Mouse (Mus musculus): ENCODE results near the gene Gstt2. TPM values are rescaled to one million over a fixed set of nuclear protein-coding genes. Genes with fewer than 3 reads are reported as not detected.
A peak's percentile ranks its signal among the peaks of the same experiment; 100 is the strongest.

Gstt2 gene
- polyA plus RNA-seq (2015; fragmentation: Nextera tagmentation; extraction: Ambion mirVana) = 5.8 and 8.0 TPM in 2 replicates

DNA sequence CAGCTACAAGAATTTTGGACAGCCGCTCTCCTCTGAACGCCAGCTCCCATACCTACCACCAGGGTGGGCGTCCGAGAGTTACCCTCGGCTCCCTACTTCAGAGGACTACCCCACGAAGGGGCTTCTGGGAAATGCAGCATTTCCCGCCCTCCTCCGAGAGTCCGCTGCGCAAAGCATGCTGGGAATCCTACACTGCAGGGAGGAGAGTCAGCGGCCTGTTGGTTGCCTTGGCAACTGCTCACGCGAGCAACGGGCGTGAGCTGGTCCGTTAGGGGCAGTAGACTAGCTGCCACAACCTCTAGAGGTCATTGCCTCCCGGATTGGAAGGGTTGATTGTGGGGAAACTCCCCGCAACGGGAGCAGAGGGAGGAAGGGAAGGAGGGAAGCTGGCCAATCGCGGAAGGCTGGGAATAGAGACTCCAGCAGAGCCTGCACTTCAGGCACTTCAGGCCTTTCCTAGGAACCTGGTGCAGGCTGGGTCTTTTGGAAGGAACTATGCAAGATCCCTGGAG is at the start of gene Gstt2:
Gene Gstt2, minus strand, starts transcription at position 177 of the 512 bp plus-strand sequence.
- WGBS = 0% methylated on average over 21 of the region's 21 CpGs
- Histone ChIP-seq H3K4me3 (peak within 1 kb of the TSS; percentile 48), H3K9me3 (no peaks in the 10 kb centered on the region), H3K9ac (peak within 1 kb of the TSS; percentile 58), H3K27ac (replicated peaks) (peak within 1 kb of the TSS; percentile 72), H3K4me2 (peak within 1 kb of the TSS; percentile 59), H3K36me3 (no peaks in the 10 kb centered on the region), H3K4me1 (replicated peaks) (peaks cover 43% of the 10 kb centered on the region), H3K27me3 (peaks cover 32% of the 10 kb centered on the region)
- peak; percentile 87 for ATAC-seq (ENCODE audit: low read depth)

DNA sequence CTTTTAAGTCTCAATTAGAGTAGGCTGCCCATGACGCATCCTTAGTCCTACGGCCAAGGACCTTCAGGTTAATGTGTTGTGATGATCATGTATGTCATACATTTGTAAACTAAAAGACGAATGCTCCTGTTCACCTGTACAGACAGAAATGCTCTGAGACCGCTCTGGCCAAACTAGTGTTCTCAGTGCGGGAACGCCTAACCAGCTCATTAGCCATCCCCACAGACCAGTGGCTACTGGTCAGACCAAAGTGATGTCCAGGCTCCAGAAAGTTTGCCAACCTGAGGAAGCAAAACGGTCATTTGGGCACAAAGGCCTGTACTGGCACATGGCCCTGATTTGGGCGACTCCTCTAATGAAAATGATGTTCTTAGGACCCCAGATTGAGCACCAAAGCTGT is 47.5 kb upstream of the Gstt2 start:
- ATAC-seq (ENCODE audit: low read depth) = no peak
- H3K4me2 ChIP-seq = no peak overlapping the region
- peaks cover 20% of the 10 kb centered on the region for H3K4me1 ChIP-seq (replicated peaks)
- H3K27me3 ChIP-seq = 0 out of 2 replicates have a peak, but pooled peaks cover 2% of the 10 kb centered on the region
- H3K36me3 ChIP-seq = no peaks in the 10 kb centered on the region
- no peak overlapping the region for H3K27ac ChIP-seq (replicated peaks)
- no peak overlapping the region for H3K9ac ChIP-seq
- WGBS = 94% methylated on average over 8 of the region's 8 CpGs
- no peak overlapping the region for H3K4me3 ChIP-seq
- H3K9me3 ChIP-seq = no peaks in the 10 kb centered on the region

DNA sequence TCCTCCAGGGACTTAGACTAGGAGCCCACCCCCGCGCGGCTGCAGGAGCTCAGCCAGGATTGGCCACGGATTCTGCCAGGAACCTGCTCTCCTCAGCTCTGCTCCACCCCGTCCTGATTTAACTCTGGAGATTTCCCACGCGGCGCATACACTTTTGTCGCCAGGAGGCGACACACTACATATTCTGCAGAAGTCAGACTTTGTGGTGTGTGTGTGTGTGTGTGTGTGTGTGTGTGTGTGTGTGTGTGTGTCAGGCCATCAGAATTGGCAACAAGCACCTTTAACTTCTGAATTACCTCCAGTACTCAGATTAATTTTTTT is 46.0 kb upstream of the Gstt2 start:
- 1% methylated on average over 10 of the region's 10 CpGs for WGBS

DNA sequence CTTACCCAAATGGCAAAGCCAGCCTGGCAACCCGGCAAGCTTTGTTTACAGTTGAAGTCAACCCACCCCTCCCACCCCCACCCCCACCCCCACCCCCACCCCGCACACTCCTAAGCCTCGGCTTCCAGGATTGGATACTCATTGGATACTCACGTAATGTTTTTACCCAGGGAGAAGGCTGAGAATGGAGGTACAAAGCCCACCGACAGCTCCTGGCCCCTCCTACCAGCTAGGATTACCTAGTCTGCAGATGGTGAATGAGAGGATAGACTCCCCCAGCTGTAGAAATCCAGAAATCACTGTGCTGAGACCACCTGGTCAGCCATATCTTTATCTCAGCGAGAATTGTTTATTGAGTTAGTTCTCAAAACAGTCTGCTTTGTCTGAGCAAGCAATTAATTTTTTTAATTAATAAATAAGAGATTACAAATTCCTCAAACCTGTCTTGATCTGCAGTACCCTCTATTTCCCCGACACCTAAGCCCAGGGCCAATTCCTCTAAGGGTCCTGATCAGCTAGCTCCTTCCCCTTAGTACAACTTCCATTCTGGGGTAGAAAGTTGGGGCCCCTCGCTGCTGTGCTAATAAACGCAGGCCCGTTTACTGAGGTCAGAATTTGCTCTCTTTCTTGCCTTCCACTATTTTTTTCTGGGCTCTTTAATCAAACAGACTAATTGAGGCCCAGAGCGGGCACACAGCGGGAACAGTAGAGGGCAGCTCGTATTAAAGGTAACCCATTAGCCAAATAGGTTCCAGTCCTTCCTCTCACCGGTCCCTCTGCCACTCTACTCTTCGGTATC is 45.4 kb upstream of the Gstt2 start:
- Histone ChIP-seq H3K4me1 (replicated peaks) (peaks cover 20% of the 10 kb centered on the region), H3K4me2 (peak overlapping the region; percentile 36), H3K9ac (0 out of 2 replicates have a peak overlapping the region, but pooled peaks have one; percentile 43), H3K9me3 (no peaks in the 10 kb centered on the region), H3K27me3 (0 out of 2 replicates have a peak, but pooled peaks cover 2% of the 10 kb centered on the region), H3K36me3 (no peaks in the 10 kb centered on the region), H3K27ac (replicated peaks) (peak overlapping the region; percentile 52), H3K4me3 (no peak overlapping the region)
- 7% methylated on average over 15 of the region's 15 CpGs for WGBS
- ATAC-seq (ENCODE audit: low read depth) = peak; percentile 49

More for the DNA sequence above, 46.0 kb upstream of the Gstt2 start:
- Histone ChIP-seq H3K36me3 (no peaks in the 10 kb centered on the region), H3K4me2 (peak overlapping the region; percentile 36), H3K9me3 (no peaks in the 10 kb centered on the region), H3K27me3 (0 out of 2 replicates have a peak, but pooled peaks cover 2% of the 10 kb centered on the region), H3K4me1 (replicated peaks) (peaks cover 20% of the 10 kb centered on the region), H3K4me3 (no peak overlapping the region), H3K9ac (0 out of 2 replicates have a peak overlapping the region, but pooled peaks have one; percentile 43), H3K27ac (replicated peaks) (peak overlapping the region; percentile 52)
- ATAC-seq (ENCODE audit: low read depth) = peak; percentile 68

DNA sequence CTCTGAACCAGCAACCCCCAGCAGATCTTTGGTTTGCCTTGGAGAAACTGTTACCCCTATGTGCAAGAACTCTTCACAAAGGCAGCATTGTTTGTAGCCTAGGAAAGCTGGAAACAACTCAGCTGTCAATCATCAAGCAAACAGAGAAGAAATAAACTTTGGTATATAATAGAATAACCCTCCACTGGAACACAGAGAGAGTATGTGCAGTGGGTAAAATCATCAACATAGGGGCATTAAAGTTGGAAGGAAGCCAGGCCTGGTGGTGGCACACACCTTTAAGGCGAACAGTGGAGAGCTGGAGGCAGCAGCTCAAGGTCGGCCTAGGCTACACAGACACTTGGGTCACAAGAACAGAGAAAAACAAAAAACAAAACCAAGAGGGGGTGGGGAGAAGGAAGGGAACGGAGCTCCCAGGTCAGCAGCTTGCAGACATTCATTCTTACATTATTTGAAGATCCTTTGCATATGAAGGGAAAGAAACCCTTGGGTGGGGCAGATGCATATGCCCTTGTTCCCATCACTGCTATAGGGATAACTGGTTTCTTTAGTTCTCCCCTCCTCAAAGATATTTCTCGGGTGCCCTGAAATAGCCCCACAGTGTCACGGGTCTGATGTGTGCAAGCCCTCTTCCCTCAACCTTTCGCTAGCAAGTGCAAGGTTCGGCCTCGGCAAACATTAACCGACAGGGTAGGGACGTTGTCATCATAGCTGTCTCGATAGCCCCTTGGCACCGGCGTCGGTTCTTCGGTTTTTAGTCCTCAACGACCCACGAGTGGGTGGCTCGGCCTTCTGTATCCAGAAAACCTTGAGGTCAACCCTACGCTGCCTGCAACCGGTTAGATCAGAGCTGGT is 44.6 kb upstream of the Gstt2 start:
- ATAC-seq (ENCODE audit: low read depth) = 0 out of 2 replicates have a peak, but pooled peaks have one; percentile 14
- Histone ChIP-seq H3K9ac (no peak overlapping the region), H3K9me3 (no peaks in the 10 kb centered on the region), H3K4me2 (no peak overlapping the region), H3K27ac (replicated peaks) (peak overlapping the region; percentile 42; the same call in 1 of the 2 replicates), H3K27me3 (0 out of 2 replicates have a peak, but pooled peaks cover 2% of the 10 kb centered on the region), H3K4me1 (replicated peaks) (peaks cover 20% of the 10 kb centered on the region), H3K4me3 (no peak overlapping the region), H3K36me3 (no peaks in the 10 kb centered on the region)
- WGBS = 16% methylated on average over 20 of the region's 20 CpGs

DNA sequence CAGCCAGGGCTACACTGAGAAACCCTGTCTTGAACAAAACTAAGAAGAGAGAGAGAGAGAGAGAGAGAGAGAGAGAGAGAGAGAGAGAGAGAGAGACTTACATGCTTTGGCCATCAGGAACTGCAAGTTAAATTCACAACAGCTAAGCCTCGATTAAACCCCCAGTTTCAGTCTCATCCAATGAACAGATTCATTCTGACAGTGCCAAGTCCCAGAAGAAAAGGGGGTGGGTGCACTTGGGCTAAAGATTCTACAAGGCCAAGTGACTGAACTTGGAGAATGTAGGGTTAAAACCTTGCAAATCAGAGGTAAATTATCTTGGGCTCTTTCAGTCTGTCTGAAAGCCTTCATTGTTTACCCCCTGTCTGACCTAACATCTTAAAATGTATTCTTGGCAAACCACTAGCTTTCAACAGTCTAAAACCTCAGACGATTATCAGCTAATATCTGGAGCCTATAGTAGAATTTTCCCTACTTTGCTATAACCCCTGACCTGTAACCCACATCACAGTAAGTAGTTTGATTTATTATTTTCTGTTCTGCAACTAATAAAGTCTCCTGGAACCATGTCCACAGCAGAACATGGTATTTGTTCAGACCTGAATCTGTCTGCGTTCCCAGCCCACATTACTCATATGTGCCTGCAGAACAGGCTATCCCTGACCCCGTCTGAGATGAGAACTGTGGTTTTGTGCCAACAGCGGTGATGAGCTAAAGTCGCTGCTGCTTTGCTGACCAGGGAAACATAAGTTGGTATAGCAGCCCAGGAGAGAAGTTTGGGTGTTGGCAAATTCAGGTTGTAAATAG is 43.8 kb upstream of the Gstt2 start:
- Histone ChIP-seq H3K9me3 (no peaks in the 10 kb centered on the region), H3K4me1 (replicated peaks) (peaks cover 20% of the 10 kb centered on the region), H3K27me3 (0 out of 2 replicates have a peak, but pooled peaks cover 2% of the 10 kb centered on the region), H3K36me3 (no peaks in the 10 kb centered on the region), H3K4me3 (no peak overlapping the region), H3K9ac (no peak overlapping the region), H3K27ac (replicated peaks) (peak overlapping the region; percentile 4; the same call in 1 of the 2 replicates), H3K4me2 (no peak overlapping the region)
- no peak for ATAC-seq (ENCODE audit: low read depth)
- 58% methylated on average over 6 of the region's 6 CpGs for WGBS

DNA sequence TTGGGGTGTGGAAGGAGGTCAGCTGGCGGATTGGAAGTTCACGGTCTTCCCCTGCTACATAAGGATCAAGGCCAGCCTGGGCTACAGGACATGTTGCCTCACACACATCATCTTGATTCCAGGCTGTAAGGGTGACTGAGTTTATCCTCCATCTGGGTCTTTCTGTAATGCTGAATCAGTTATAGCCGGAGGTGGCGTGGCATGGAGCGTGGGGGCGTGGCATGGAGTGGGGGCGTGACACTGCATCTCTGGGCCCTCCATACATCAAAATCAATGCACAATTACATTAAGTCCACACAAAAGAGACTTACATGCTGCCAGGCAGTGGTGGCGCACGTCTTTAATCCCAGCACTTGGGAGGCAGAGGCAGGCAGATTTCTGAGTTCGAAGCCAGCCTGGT is 43.1 kb upstream of the Gstt2 start:
- Histone ChIP-seq H3K4me1 (replicated peaks) (peaks cover 20% of the 10 kb centered on the region), H3K9me3 (no peaks in the 10 kb centered on the region), H3K4me3 (no peak overlapping the region), H3K4me2 (no peak overlapping the region), H3K27me3 (0 out of 2 replicates have a peak, but pooled peaks cover 2% of the 10 kb centered on the region), H3K9ac (no peak overlapping the region), H3K27ac (replicated peaks) (peak overlapping the region; percentile 4; the same call in 1 of the 2 replicates), H3K36me3 (no peaks in the 10 kb centered on the region)
- 92% methylated on average over 10 of the region's 10 CpGs for WGBS
- ATAC-seq (ENCODE audit: low read depth) = no peak

DNA sequence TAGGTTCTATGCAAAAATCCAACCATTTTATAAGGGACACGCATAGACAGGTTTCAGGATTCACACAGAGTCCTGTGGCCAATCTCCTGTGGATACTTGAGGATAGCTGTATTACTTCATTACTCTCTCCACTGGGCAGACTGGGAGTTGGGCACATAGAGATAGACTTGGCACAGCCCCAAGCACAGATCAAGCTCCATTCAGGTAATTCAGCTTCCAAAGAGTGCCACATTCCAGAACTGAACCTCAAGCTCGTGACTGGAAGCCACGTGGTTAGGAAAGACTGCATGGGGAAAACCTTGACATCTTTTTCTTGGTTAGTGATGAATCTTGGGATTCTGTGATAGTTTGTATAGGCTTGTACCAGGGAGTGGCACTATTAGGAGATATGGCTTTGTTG is 41.6 kb upstream of the Gstt2 start:
- Histone ChIP-seq H3K27me3 (0 out of 2 replicates have a peak, but pooled peaks cover 2% of the 10 kb centered on the region), H3K9me3 (no peaks in the 10 kb centered on the region), H3K9ac (no peak overlapping the region), H3K4me2 (no peak overlapping the region), H3K4me1 (replicated peaks) (peaks cover 22% of the 10 kb centered on the region), H3K36me3 (no peaks in the 10 kb centered on the region), H3K4me3 (no peak overlapping the region), H3K27ac (replicated peaks) (no peak overlapping the region)
- no peak for ATAC-seq (ENCODE audit: low read depth)
- 86% methylated on average over 3 of the region's 3 CpGs for WGBS

DNA sequence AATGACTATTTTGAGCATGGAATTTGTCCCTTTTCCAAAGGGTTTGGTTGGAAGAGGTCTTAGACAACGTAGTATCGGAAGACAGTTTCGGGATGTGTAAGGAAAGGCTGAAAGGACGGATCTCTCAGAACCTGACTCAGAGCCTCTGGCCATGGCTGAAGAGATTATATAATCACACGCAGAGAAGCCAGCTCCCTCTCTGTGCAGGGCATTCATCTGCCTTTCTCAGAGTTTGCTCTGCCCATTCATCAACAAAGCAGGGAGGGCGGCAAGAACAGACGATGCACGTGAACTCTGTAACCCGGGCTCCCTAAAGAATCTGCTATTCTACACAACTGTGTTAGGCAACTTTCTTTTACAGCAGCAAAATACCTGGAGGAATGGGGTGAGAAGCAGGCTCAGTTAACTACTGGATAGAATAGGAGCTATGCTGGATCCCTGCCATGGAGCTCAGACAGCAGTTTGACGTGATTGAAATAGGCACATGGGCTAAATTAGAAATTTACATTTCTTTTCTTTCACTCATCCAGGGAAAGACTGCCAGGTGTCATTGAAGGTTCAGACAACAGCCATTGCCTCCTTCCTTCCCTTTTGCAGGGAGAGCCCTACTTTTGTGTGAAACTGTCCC is 36.4 kb upstream of the Gstt2 start:
- Histone ChIP-seq H3K4me2 (peak overlapping the region; percentile 70), H3K9ac (peak overlapping the region; percentile 67), H3K4me3 (peak overlapping the region; percentile 32), H3K36me3 (no peaks in the 10 kb centered on the region), H3K9me3 (no peaks in the 10 kb centered on the region), H3K4me1 (replicated peaks) (peaks cover 21% of the 10 kb centered on the region), H3K27me3 (no peaks in the 10 kb centered on the region), H3K27ac (replicated peaks) (peak overlapping the region; percentile 92)
- WGBS = 16% methylated on average over 10 of the region's 10 CpGs
- no peak for ATAC-seq (ENCODE audit: low read depth)

DNA sequence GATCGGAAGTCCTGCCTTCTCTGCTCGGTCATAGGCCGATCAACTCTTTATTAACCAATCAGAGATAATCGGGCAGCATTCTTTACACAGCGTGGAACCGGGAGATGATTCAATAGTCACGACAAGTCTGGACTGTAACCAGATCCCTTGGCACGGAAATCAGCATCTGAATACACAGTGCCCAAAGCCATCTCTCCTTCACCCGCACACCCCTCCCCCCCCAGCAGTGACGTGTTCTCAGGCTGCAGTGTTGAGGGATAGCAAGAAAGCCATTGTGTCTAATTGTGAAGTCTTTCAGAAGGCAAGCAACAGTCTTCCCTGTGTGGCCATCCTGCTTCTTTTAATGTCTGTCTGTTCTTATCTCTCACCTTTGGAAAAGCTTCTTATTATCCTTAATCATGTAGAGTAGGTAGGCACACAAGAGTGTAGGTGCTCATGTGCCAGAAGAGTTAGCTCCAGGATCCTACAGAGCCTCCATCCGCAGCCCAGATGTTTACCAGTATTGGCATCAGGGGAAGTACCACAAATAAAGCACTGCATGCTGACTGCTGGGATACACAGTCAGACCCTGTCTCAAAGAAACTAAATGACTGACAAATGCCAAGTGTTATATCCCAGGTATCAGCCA is 35.8 kb upstream of the Gstt2 start:
- Histone ChIP-seq H3K9ac (peak overlapping the region; percentile 67), H3K4me1 (replicated peaks) (peaks cover 21% of the 10 kb centered on the region), H3K9me3 (no peaks in the 10 kb centered on the region), H3K36me3 (no peaks in the 10 kb centered on the region), H3K4me3 (peak overlapping the region; percentile 32), H3K4me2 (peak overlapping the region; percentile 70), H3K27me3 (no peaks in the 10 kb centered on the region), H3K27ac (replicated peaks) (peak overlapping the region; percentile 92)
- ATAC-seq (ENCODE audit: low read depth) = peak; percentile 99
- WGBS = under 1% methylated on average over 11 of the region's 11 CpGs

Measured in neural tube, embryonic 13.5 days (tissue).